Mouse (Mus musculus) adrenal gland, postnatal 25 days (tissue): ENCODE data around the gene Med23. TPM values are rescaled to one million over a fixed set of nuclear protein-coding genes. Genes with fewer than 3 reads are reported as not detected.

ENCODE experiments used
- DNase-seq: peaks from one replicate; pipeline ENCODE4 v3.0.0; 2021; ENCODE audit warnings: mixed read lengths
- microRNA-seq, 2 experiments: library from miRNA; unstranded; fragments of <30 nt; microRNA quantifications; one replicate each; pipeline ENCODE4 v1.2.0; 2021
- total RNA-seq: library from RNA; stranded (reverse); gene quantifications from 2 replicates; pipeline ENCODE4 v1.2.3, GENCODE M21; 2021

Gene Med23
- total RNA-seq, 1 experiment from 2014 or later = 34.1 TPM

GRCm38 (mm10) chr10:24961889-24962288 lies 92.1 kb downstream of the Med23 start:
- no peak for DNase-seq

Small RNA genes lying within 50 kb of the gene (microRNA-seq; reads per million reads assigned to microRNA genes)
- gene Mir6905 = 0 reads per million in 2 experiments

Other genes starting within 250 kb of the Med23 start
- 2.0 and 2.5 TPM in 2 replicates for gene Enpp1, start 157.8 kb upstream of the Med23 start, total RNA-seq
- gene Enpp3, start 27.2 kb upstream of the Med23 start, total RNA-seq = 3.1 and 3.4 TPM in 2 replicates
- gene Arg1, start 57.5 kb downstream of the Med23 start, total RNA-seq = 9.6 TPM in 1 of 2 replicates, not detected in the other